Mouse (Mus musculus): ENCODE measurements around the gene Qdpr.

Gene Qdpr

GRCm38 (mm10) chr5:45449831-45450716, at the start of gene Qdpr:
Qdpr (minus strand) TSS chr5:45450236.
- peaks cover 23% of the 10 kb centered on the region for H3K36me3 ChIP-seq (ENCODE audit: insufficient read depth, low read length)
- peak within 1 kb of the TSS; percentile 89 for H3K4me3 ChIP-seq (replicated peaks; ENCODE audit: low read length)
- no peaks in the 10 kb centered on the region for H3K9me3 ChIP-seq (ENCODE audit: low read length)
- TF ChIP-seq NANOG (IDR thresholded peaks at IDR 0.05; ENCODE audit: borderline replicate concordance, low read length): no peak
- TF ChIP-seq POU5F1 (IDR thresholded peaks at IDR 0.05; ENCODE audit: borderline replicate concordance, low read length): no peak
- no peak for TF ChIP-seq CTCF (conservative IDR thresholded peaks at IDR 0.05; ENCODE audit: low read length)
- H3K27me3 ChIP-seq (ENCODE audit: insufficient read depth, low read length): peaks cover 7% of the 10 kb centered on the region; the same call in 1 of the 2 replicates
- peaks cover 28% of the 10 kb centered on the region for H3K4me1 ChIP-seq (replicated peaks; ENCODE audit: low read depth, low read length)

GRCm38 (mm10) chr5:45497564-45497963, 47.5 kb upstream of the Qdpr start:
- Histone ChIP-seq H3K27me3 (ENCODE audit: insufficient read depth, low read length) (no peaks in the 10 kb centered on the region), H3K4me1 (replicated peaks; ENCODE audit: low read depth, low read length) (peaks cover 88% of the 10 kb centered on the region), H3K36me3 (ENCODE audit: insufficient read depth, low read length) (peaks cover 82% of the 10 kb centered on the region), H3K9me3 (ENCODE audit: low read length) (no peaks in the 10 kb centered on the region), H3K4me3 (replicated peaks; ENCODE audit: low read length) (peak overlapping the region; percentile 98)
- no peak for TF ChIP-seq CTCF (conservative IDR thresholded peaks at IDR 0.05; ENCODE audit: low read length)
- no peak for TF ChIP-seq POU5F1 (IDR thresholded peaks at IDR 0.05; ENCODE audit: borderline replicate concordance, low read length)
- no peak for TF ChIP-seq NANOG (IDR thresholded peaks at IDR 0.05; ENCODE audit: borderline replicate concordance, low read length)

- peak overlapping the region; percentile 98 for H3K4me3 ChIP-seq (replicated peaks; ENCODE audit: low read length)
- TF ChIP-seq NANOG (IDR thresholded peaks at IDR 0.05; ENCODE audit: borderline replicate concordance, low read length) (no peak), POU5F1 (IDR thresholded peaks at IDR 0.05; ENCODE audit: borderline replicate concordance, low read length) (no peak), CTCF (conservative IDR thresholded peaks at IDR 0.05; ENCODE audit: low read length) (no peak)
- H3K27me3 ChIP-seq (ENCODE audit: insufficient read depth, low read length): no peaks in the 10 kb centered on the region
- peaks cover 86% of the 10 kb centered on the region for H3K4me1 ChIP-seq (replicated peaks; ENCODE audit: low read depth, low read length)
- no peaks in the 10 kb centered on the region for H3K9me3 ChIP-seq (ENCODE audit: low read length)
- peaks cover 76% of the 10 kb centered on the region for H3K36me3 ChIP-seq (ENCODE audit: insufficient read depth, low read length)
Measured at GRCm38 (mm10) chr5:45496930-45497550, 47.0 kb upstream of the Qdpr start.

GRCm38 (mm10) chr5:45496479-45496878, 46.4 kb upstream of the Qdpr start:
- Histone ChIP-seq H3K4me3 (replicated peaks; ENCODE audit: low read length) (peak overlapping the region; percentile 98), H3K9me3 (ENCODE audit: low read length) (no peaks in the 10 kb centered on the region), H3K27me3 (ENCODE audit: insufficient read depth, low read length) (no peaks in the 10 kb centered on the region), H3K36me3 (ENCODE audit: insufficient read depth, low read length) (peaks cover 71% of the 10 kb centered on the region), H3K4me1 (replicated peaks; ENCODE audit: low read depth, low read length) (peaks cover 83% of the 10 kb centered on the region)
- TF ChIP-seq NANOG (IDR thresholded peaks at IDR 0.05; ENCODE audit: borderline replicate concordance, low read length): no peak
- no peak for TF ChIP-seq POU5F1 (IDR thresholded peaks at IDR 0.05; ENCODE audit: borderline replicate concordance, low read length)
- no peak for TF ChIP-seq CTCF (conservative IDR thresholded peaks at IDR 0.05; ENCODE audit: low read length)

- Histone ChIP-seq H3K27me3 (ENCODE audit: insufficient read depth, low read length) (no peaks in the 10 kb centered on the region), H3K9me3 (ENCODE audit: low read length) (no peaks in the 10 kb centered on the region), H3K4me3 (replicated peaks; ENCODE audit: low read length) (peak overlapping the region; percentile 98), H3K4me1 (replicated peaks; ENCODE audit: low read depth, low read length) (peaks cover 83% of the 10 kb centered on the region), H3K36me3 (ENCODE audit: insufficient read depth, low read length) (peaks cover 66% of the 10 kb centered on the region)
- TF ChIP-seq POU5F1 (IDR thresholded peaks at IDR 0.05; ENCODE audit: borderline replicate concordance, low read length) (no peak), NANOG (IDR thresholded peaks at IDR 0.05; ENCODE audit: borderline replicate concordance, low read length) (no peak), CTCF (conservative IDR thresholded peaks at IDR 0.05; ENCODE audit: low read length) (no peak)
Measured at GRCm38 (mm10) chr5:45496042-45496441, 46.0 kb upstream of the Qdpr start.

GRCm38 (mm10) chr5:45495429-45495975, 45.5 kb upstream of the Qdpr start:
- Histone ChIP-seq H3K9me3 (ENCODE audit: low read length) (no peaks in the 10 kb centered on the region), H3K27me3 (ENCODE audit: insufficient read depth, low read length) (no peaks in the 10 kb centered on the region), H3K4me1 (replicated peaks; ENCODE audit: low read depth, low read length) (peaks cover 78% of the 10 kb centered on the region), H3K4me3 (replicated peaks; ENCODE audit: low read length) (peak overlapping the region; percentile 98), H3K36me3 (ENCODE audit: insufficient read depth, low read length) (peaks cover 61% of the 10 kb centered on the region)
- no peak for TF ChIP-seq NANOG (IDR thresholded peaks at IDR 0.05; ENCODE audit: borderline replicate concordance, low read length)

GRCm38 (mm10) chr5:45494093-45494755, 44.2 kb upstream of the Qdpr start:
- TF ChIP-seq CTCF (conservative IDR thresholded peaks at IDR 0.05; ENCODE audit: low read length) (no peak), NANOG (IDR thresholded peaks at IDR 0.05; ENCODE audit: borderline replicate concordance, low read length) (no peak), POU5F1 (IDR thresholded peaks at IDR 0.05; ENCODE audit: borderline replicate concordance, low read length) (no peak)
- Histone ChIP-seq H3K4me3 (replicated peaks; ENCODE audit: low read length) (peak overlapping the region; percentile 98), H3K27me3 (ENCODE audit: insufficient read depth, low read length) (peaks cover 4% of the 10 kb centered on the region; the same call in 1 of the 2 replicates), H3K9me3 (ENCODE audit: low read length) (no peaks in the 10 kb centered on the region), H3K36me3 (ENCODE audit: insufficient read depth, low read length) (peaks cover 48% of the 10 kb centered on the region), H3K4me1 (replicated peaks; ENCODE audit: low read depth, low read length) (peaks cover 66% of the 10 kb centered on the region)

Data from E14TG2a.4 (cell line).